30 mouse cellular contexts compared by ENCODE assay signal in the genomic region with DNA sequence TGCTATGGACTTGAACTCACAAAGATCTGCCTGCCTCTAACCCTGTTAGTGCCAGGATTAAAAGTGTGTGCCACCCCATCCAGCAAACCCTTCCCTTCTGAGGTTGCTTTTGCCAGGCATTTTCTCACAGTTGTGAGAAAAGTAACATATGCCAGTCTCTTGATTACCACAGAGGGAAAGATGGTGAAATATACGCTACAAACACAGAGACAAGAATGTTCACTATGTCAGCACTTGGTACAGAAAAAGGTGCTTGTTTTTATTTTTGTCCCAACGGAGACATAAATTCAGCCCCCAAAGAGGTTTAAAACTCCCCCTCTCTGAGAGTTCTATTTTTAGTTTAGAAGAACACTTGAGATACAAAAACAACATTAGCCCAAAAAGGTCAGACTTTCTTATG. TPM values are rescaled to one million over a fixed set of nuclear protein-coding genes. Genes with fewer than 3 reads are reported as not detected.
DNase-seq lines count a peak whose midpoint lies in the region; ATAC-seq and TF ChIP-seq lines count a peak whose summit lies in the region.
"Had no signal": no experiment of that assay in that cellular context is flagged by ENCODE, and none has a peak within 500 bp of the region (broad histone marks: within the 10 kb centered on the region; RNA-seq: fewer than 3 reads in every experiment).

No protein-coding gene starts in this region.

- peaks cover 8% of the 10 kb centered on the region; the same call in 1 of the 2 replicates for H3K36me3 ChIP-seq in heart, adult 2 months (ENCODE audit: control insufficient read depth, insufficient read depth, low read length)
- H3K36me3 ChIP-seq in heart, embryonic 16.5 days (ENCODE audit: control insufficient read depth, insufficient read depth) = no peaks in the 10 kb centered on the region
- no peaks in the 10 kb centered on the region for H3K36me3 ChIP-seq in midbrain, embryonic 11.5 days (ENCODE audit: control insufficient read depth, insufficient read depth, low read length)
- no peaks in the 10 kb centered on the region for H3K36me3 ChIP-seq in midbrain, embryonic 16.5 days (ENCODE audit: control insufficient read depth, insufficient read depth, low read length)
- H3K36me3 ChIP-seq: G1E; hindbrain, embryonic 15.5 days; intestine, embryonic 15.5 days; kidney, embryonic 15.5 days; liver, embryonic 15.5 days; midbrain, embryonic 13.5 days had no signal

- TF ChIP-seq POLR2A in heart, adult 2 months (IDR thresholded peaks at IDR 0.05; ENCODE audit: insufficient read depth, low read depth, low read length) = no peak

- no peak for TF ChIP-seq EP300 in heart, adult 2 months (IDR thresholded peaks at IDR 0.05; ENCODE audit: insufficient read depth, low read depth, low read length)

- H3K27me3 ChIP-seq in heart, adult 2 months (ENCODE audit: control insufficient read depth, insufficient read depth, low read length) = no peaks in the 10 kb centered on the region
- no peaks in the 10 kb centered on the region for H3K27me3 ChIP-seq in heart, embryonic 16.5 days (ENCODE audit: control insufficient read depth, insufficient read depth, low read length)
- H3K27me3 ChIP-seq in midbrain, embryonic 11.5 days (ENCODE audit: control insufficient read depth, insufficient read depth, low read length) = no peaks in the 10 kb centered on the region
- H3K27me3 ChIP-seq in midbrain, embryonic 16.5 days (ENCODE audit: control insufficient read depth, insufficient read depth, low read depth, low read length) = no peaks in the 10 kb centered on the region
- H3K27me3 ChIP-seq: embryonic facial prominence, embryonic 12.5 days; hindbrain, embryonic 15.5 days; intestine, embryonic 15.5 days; kidney, embryonic 15.5 days; liver, embryonic 15.5 days; midbrain, embryonic 13.5 days had no signal

- intact Hi-C loops in heart, adult 2 months (cut with DNase I) = no loop called here
- intact Hi-C loops in heart, postnatal 36 days (cut with DNase I) = loop anchor here (2.0 kb wide), 1 partner anchor 21 kb away; the partner anchor contains the start of gene Hip1
- intact Hi-C loops in heart, postnatal 14 days (cut with DNase I) = no loop called here

- H3K4me1 ChIP-seq in heart, adult 2 months (ENCODE audit: control insufficient read depth, insufficient read depth, low read length) = peaks cover 24% of the 10 kb centered on the region
- H3K4me1 ChIP-seq in heart, embryonic 16.5 days (ENCODE audit: control insufficient read depth, insufficient read depth, low read length) = peaks cover 40% of the 10 kb centered on the region
- 0 out of 2 replicates have a peak, but pooled peaks cover 2% of the 10 kb centered on the region for H3K4me1 ChIP-seq in midbrain, embryonic 11.5 days (ENCODE audit: control insufficient read depth, insufficient read depth, low read length)
- H3K4me1 ChIP-seq in midbrain, embryonic 16.5 days (ENCODE audit: control insufficient read depth, insufficient read depth, low read length) = no peaks in the 10 kb centered on the region
- H3K4me1 ChIP-seq: embryonic facial prominence, embryonic 12.5 days; liver, embryonic 15.5 days; midbrain, embryonic 13.5 days had no signal

- H3K9me3 ChIP-seq in heart, embryonic 16.5 days (replicated peaks; ENCODE audit: control insufficient read depth, low read length) = 0 out of 2 replicates have a peak, but pooled peaks cover 3% of the 10 kb centered on the region
- no peaks in the 10 kb centered on the region for H3K9me3 ChIP-seq in midbrain, embryonic 11.5 days (ENCODE audit: control insufficient read depth, low read length)
- no peaks in the 10 kb centered on the region for H3K9me3 ChIP-seq in midbrain, embryonic 16.5 days (replicated peaks; ENCODE audit: control insufficient read depth, low read length, poor library complexity, severe bottlenecking)
- H3K9me3 ChIP-seq: embryonic facial prominence, embryonic 12.5 days; G1E; hindbrain, embryonic 15.5 days; intestine, embryonic 15.5 days; kidney, embryonic 15.5 days; liver, embryonic 15.5 days; midbrain, embryonic 13.5 days had no signal

- ATAC-seq in heart, embryonic 16.5 days (replicated peaks; ENCODE audit: extremely low read depth, insufficient read depth, low FRiP score) = no peak
- ATAC-seq in midbrain, embryonic 11.5 days (ENCODE audit: low FRiP score) = no peak
- ATAC-seq in midbrain, embryonic 16.5 days = no peak
- ATAC-seq: forebrain, embryonic 16.5 days; intestine, embryonic 15.5 days; midbrain, embryonic 13.5 days had no signal

- WGBS in heart, adult 2 months = 48% methylated on average over 2 of the region's 2 CpGs
- 24% methylated on average over 2 of the region's 2 CpGs for WGBS in heart, embryonic 16.5 days
- WGBS in midbrain, embryonic 11.5 days = 93% methylated on average over 2 of the region's 2 CpGs
- WGBS in midbrain, embryonic 16.5 days = 94% methylated on average over 2 of the region's 2 CpGs

- H3K79me2 ChIP-seq in heart, adult 2 months (replicated peaks; ENCODE audit: control insufficient read depth, insufficient read depth, low read length) = peaks cover 3% of the 10 kb centered on the region; the same call in 1 of the 2 replicates

- peak overlapping the region; percentile 92 for H3K27ac ChIP-seq in heart, adult 2 months
- peak overlapping the region; percentile 92 for H3K27ac ChIP-seq in heart, embryonic 16.5 days (ENCODE audit: low read length)
- no peak overlapping the region for H3K27ac ChIP-seq in midbrain, embryonic 11.5 days (ENCODE audit: low read depth, low read length)
- H3K27ac ChIP-seq in midbrain, embryonic 16.5 days (ENCODE audit: low read length) = no peak overlapping the region
- H3K27ac ChIP-seq: embryonic facial prominence, embryonic 12.5 days; hindbrain, embryonic 15.5 days; intestine, embryonic 15.5 days; liver, embryonic 15.5 days; midbrain, embryonic 13.5 days had no signal

- no peak overlapping the region for H3K4me3 ChIP-seq in heart, adult 2 months
- no peak overlapping the region for H3K4me3 ChIP-seq in heart, embryonic 16.5 days (ENCODE audit: low read length)
- H3K4me3 ChIP-seq in midbrain, embryonic 11.5 days (ENCODE audit: low read depth, low read length) = no peak overlapping the region
- H3K4me3 ChIP-seq in midbrain, embryonic 16.5 days (ENCODE audit: low read depth, low read length) = no peak overlapping the region
- H3K4me3 ChIP-seq: embryonic facial prominence, embryonic 12.5 days; erythroblast, embryonic 14.5 days; hindbrain, embryonic 15.5 days; intestine, embryonic 15.5 days; kidney, embryonic 15.5 days; liver, embryonic 15.5 days; midbrain, embryonic 13.5 days had no signal

- DNase-seq in heart, adult 2 months = no peak
- DNase-seq in heart, postnatal 36 days = no peak
- DNase-seq in heart, postnatal 14 days = no peak
- peak; percentile 17 for DNase-seq in midbrain, embryonic 11.5 days (ENCODE audit: low spot score, missing footprints)
- DNase-seq in cerebellum, postnatal 4 days (ENCODE audit: low spot score in 2 of 2) = no peak
- DNase-seq: adrenal gland, postnatal 25 days; cerebellum, adult 2 months; right cerebral cortex, postnatal 14 days; thymus, postnatal 36 days had no signal

- TF ChIP-seq CTCF in heart, adult 2 months (IDR thresholded peaks at IDR 0.05) = no peak

- H3K4me2 ChIP-seq in heart, embryonic 16.5 days (ENCODE audit: low read depth, low read length) = no peak overlapping the region; the same call in 1 of the 2 replicates
- no peak overlapping the region for H3K4me2 ChIP-seq in midbrain, embryonic 11.5 days
- no peak overlapping the region for H3K4me2 ChIP-seq in midbrain, embryonic 16.5 days (ENCODE audit: low read length)
- H3K4me2 ChIP-seq: embryonic facial prominence, embryonic 12.5 days; hindbrain, embryonic 15.5 days; intestine, embryonic 15.5 days; kidney, embryonic 15.5 days; liver, embryonic 15.5 days; midbrain, embryonic 13.5 days had no signal

- no peak overlapping the region for H3K9ac ChIP-seq in heart, adult 2 months (ENCODE audit: low read depth, low read length)
- 0 out of 2 replicates have a peak overlapping the region, but pooled peaks have one; percentile 18 for H3K9ac ChIP-seq in heart, embryonic 16.5 days (ENCODE audit: low read length)
- H3K9ac ChIP-seq in midbrain, embryonic 11.5 days (ENCODE audit: low read length) = no peak overlapping the region
- no peak overlapping the region for H3K9ac ChIP-seq in midbrain, embryonic 16.5 days (ENCODE audit: low read depth, low read length)
- H3K9ac ChIP-seq: embryonic facial prominence, embryonic 12.5 days; hindbrain, embryonic 15.5 days; intestine, embryonic 15.5 days; kidney, embryonic 15.5 days; liver, embryonic 15.5 days; midbrain, embryonic 13.5 days had no signal

RNA-seq across cellular contexts. Expression of gene Hip1, which starts 20.8 kb away (rescaled TPM):
- 10 to 100 TPM; 25.0 to 29.6 TPM for total RNA-seq in heart, adult 2 months (2021)
- polyA plus RNA-seq in heart, adult 2 months (2012; rRNA removed) = 22.2 and 34.4 TPM in 2 replicates
- total RNA-seq in heart, postnatal 36 days (2021) = 10 to 100 TPM; 32.6 to 38.6 TPM
- polyA plus RNA-seq in heart, embryonic 16.5 days (2015; fragmentation: Nextera tagmentation; extraction: Ambion mirVana) = 20.3 and 23.5 TPM in 2 replicates
- total RNA-seq in heart, postnatal 14 days (2021) = 10 to 100 TPM; 45.6 to 45.9 TPM
- polyA plus RNA-seq in midbrain, embryonic 11.5 days (2014; fragmentation: Nextera tagmentation; extraction: Ambion mirVana) = 44.4 and 49.4 TPM in 2 replicates
- 39.4 and 39.7 TPM in 2 replicates for polyA plus RNA-seq in midbrain, embryonic 16.5 days (2015; fragmentation: Nextera tagmentation; extraction: Ambion mirVana)
- polyA plus RNA-seq: erythroblast, embryonic 14.5 days; G1E had no signal

RNA-seq across cellular contexts. Expression of gene Ccl26, which starts 39.3 kb away (rescaled TPM):
- total RNA-seq in heart, adult 2 months (2021) = not detected
- polyA plus RNA-seq in heart, adult 2 months (2012; rRNA removed) = not detected in 2 replicates
- not detected for total RNA-seq in heart, postnatal 36 days (2021)
- not detected in 2 replicates for polyA plus RNA-seq in heart, embryonic 16.5 days (2015; fragmentation: Nextera tagmentation; extraction: Ambion mirVana)
- total RNA-seq in heart, postnatal 14 days (2021) = not detected
- polyA plus RNA-seq in midbrain, embryonic 11.5 days (2014; fragmentation: Nextera tagmentation; extraction: Ambion mirVana) = not detected in 2 replicates
- polyA plus RNA-seq in midbrain, embryonic 16.5 days (2015; fragmentation: Nextera tagmentation; extraction: Ambion mirVana) = not detected in 2 replicates
- total RNA-seq: adrenal gland, postnatal 25 days; G1E; gastrocnemius, adult 18-20 months; granulocyte monocyte progenitor cell, adult 5-6 weeks; layer of hippocampus, postnatal 14 days; left cerebral cortex, postnatal 14 days; megakaryocyte progenitor cell, adult 5-6 weeks had no signal
- polyA plus RNA-seq: cerebellum, adult 2 months; embryonic facial prominence, embryonic 12.5 days; erythroblast, embryonic 14.5 days; forebrain, embryonic 16.5 days; G1E; hindbrain, embryonic 15.5 days; intestine, embryonic 15.5 days; kidney, embryonic 15.5 days; limb, embryonic 14.5 days; liver, embryonic 15.5 days; lung, embryonic 16.5 days; midbrain, embryonic 13.5 days; neural tube, embryonic 14.5 days; spleen, adult 2 months; stomach, embryonic 14.5 days had no signal

RNA-seq across cellular contexts. Expression of gene Ccl24, which starts 48.8 kb away (rescaled TPM):
- total RNA-seq in heart, adult 2 months (2021) = 1 to 10 TPM; 2.6 TPM
- 3.2 and 4.3 TPM in 2 replicates for polyA plus RNA-seq in heart, adult 2 months (2012; rRNA removed)
- total RNA-seq in heart, postnatal 36 days (2021) = 1 to 10 TPM; 1.4 to 2.7 TPM
- 4.4 and 7.3 TPM in 2 replicates for polyA plus RNA-seq in heart, embryonic 16.5 days (2015; fragmentation: Nextera tagmentation; extraction: Ambion mirVana)
- 1 to 10 TPM; 1.6 to 2.2 TPM for total RNA-seq in heart, postnatal 14 days (2021)
- polyA plus RNA-seq in midbrain, embryonic 11.5 days (2014; fragmentation: Nextera tagmentation; extraction: Ambion mirVana) = 3.3 and 3.5 TPM in 2 replicates
- 1.2 and 2.3 TPM in 2 replicates for polyA plus RNA-seq in midbrain, embryonic 16.5 days (2015; fragmentation: Nextera tagmentation; extraction: Ambion mirVana)
- total RNA-seq: G1E; left cerebral cortex, postnatal 14 days had no signal
- polyA plus RNA-seq: G1E; neural tube, embryonic 14.5 days had no signal

Comparison
In these comparisons a context has a peak if more than half of its experiments do, and no peak if none do; other contexts are left out.
1. H3K27ac ChIP-seq: peak in heart, adult 2 months (single experiment) and heart, embryonic 16.5 days (single experiment); none in midbrain, embryonic 11.5 days (single experiment) and midbrain, embryonic 16.5 days (single experiment).